In the genomic region with DNA sequence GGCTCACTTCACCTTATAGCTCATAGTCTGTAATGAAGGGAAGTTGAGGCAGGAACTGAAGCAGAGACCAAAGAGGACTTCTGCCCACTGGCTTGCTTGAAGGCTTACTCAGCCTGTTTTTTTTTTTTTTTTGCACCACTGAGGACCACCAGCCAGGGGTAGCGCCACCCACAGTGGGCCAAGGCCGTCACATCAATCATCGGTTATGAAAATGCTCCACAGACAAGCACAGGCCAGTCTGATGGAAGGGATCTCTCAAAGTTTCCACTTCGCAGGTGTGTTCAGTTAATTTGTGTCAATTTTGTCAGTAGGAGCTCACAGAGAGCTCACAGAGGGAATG, we compare ENCODE assay signal across 9 mouse cellular contexts. TPM values are rescaled to one million over a fixed set of nuclear protein-coding genes. Genes with fewer than 3 reads are reported as not detected.
DNase-seq lines count a peak whose midpoint lies in the region; ATAC-seq and TF ChIP-seq lines count a peak whose summit lies in the region.
"Had no signal": no experiment of that assay in that cellular context is flagged by ENCODE, and none has a peak within 500 bp of the region (broad histone marks: within the 10 kb centered on the region; RNA-seq: fewer than 3 reads in every experiment).

No protein-coding gene starts in this region.

- WGBS in lung, embryonic 14.5 days = 78% methylated on average over 4 of the region's 4 CpGs
- WGBS in embryonic facial prominence, embryonic 14.5 days = 75% methylated on average over 4 of the region's 4 CpGs
- WGBS in intestine, embryonic 16.5 days = 84% methylated on average over 4 of the region's 4 CpGs
- 79% methylated on average over 4 of the region's 4 CpGs for WGBS in neural tube, embryonic 14.5 days

- H3K27me3 ChIP-seq in lung, embryonic 14.5 days (ENCODE audit: insufficient read depth, low read length) = no peaks in the 10 kb centered on the region
- H3K27me3 ChIP-seq in embryonic facial prominence, embryonic 14.5 days (replicated peaks; ENCODE audit: control insufficient read depth, insufficient read depth, low read length) = no peaks in the 10 kb centered on the region
- H3K27me3 ChIP-seq in intestine, embryonic 16.5 days (replicated peaks; ENCODE audit: control insufficient read depth, insufficient read depth, low read length) = no peaks in the 10 kb centered on the region
- H3K27me3 ChIP-seq in neural tube, embryonic 14.5 days (ENCODE audit: control insufficient read depth, insufficient read depth, low read length) = no peaks in the 10 kb centered on the region

- H3K9ac ChIP-seq in lung, embryonic 14.5 days = peak overlapping the region; percentile 47; the same call in 1 of the 2 replicates
- H3K9ac ChIP-seq in embryonic facial prominence, embryonic 14.5 days (ENCODE audit: low read depth, low read length) = peak overlapping the region; percentile 32; the same call in 1 of the 2 replicates
- peak overlapping the region; percentile 69 for H3K9ac ChIP-seq in intestine, embryonic 16.5 days (ENCODE audit: low read depth, low read length)
- H3K9ac ChIP-seq in neural tube, embryonic 14.5 days (replicated peaks; ENCODE audit: low read depth, low read length) = peak overlapping the region; percentile 44; the same call in 1 of the 2 replicates

- peak overlapping the region; percentile 62 for H3K4me3 ChIP-seq in lung, embryonic 14.5 days (ENCODE audit: low read depth, low read length)
- H3K4me3 ChIP-seq in embryonic facial prominence, embryonic 14.5 days (ENCODE audit: low read depth, low read length) = peak overlapping the region; percentile 62
- peak overlapping the region; percentile 71 for H3K4me3 ChIP-seq in intestine, embryonic 16.5 days (ENCODE audit: low read length)
- peak overlapping the region; percentile 43 for H3K4me3 ChIP-seq in neural tube, embryonic 14.5 days (ENCODE audit: low read depth, low read length)

- peak; percentile 26 for ATAC-seq in lung, embryonic 14.5 days (ENCODE audit: insufficient read depth)
- no peak; the same call in 1 of the 2 replicates for ATAC-seq in embryonic facial prominence, embryonic 14.5 days (ENCODE audit: low read depth)
- 0 out of 2 replicates have a peak, but pooled peaks have one; percentile 0 for ATAC-seq in intestine, embryonic 16.5 days
- ATAC-seq in neural tube, embryonic 14.5 days (ENCODE audit: low read depth) = 0 out of 2 replicates have a peak, but pooled peaks have one; percentile 16
- ATAC-seq in frontal cortex, adult (ENCODE audit: low TSS enrichment) = no peak; the same call in 1 of the 2 replicates

- peak overlapping the region; percentile 74; the same call in 1 of the 2 replicates for H3K27ac ChIP-seq in lung, embryonic 14.5 days (ENCODE audit: low read depth)
- H3K27ac ChIP-seq in embryonic facial prominence, embryonic 14.5 days (replicated peaks; ENCODE audit: low read depth, low read length) = peak overlapping the region; percentile 83
- H3K27ac ChIP-seq in intestine, embryonic 16.5 days (ENCODE audit: low read length) = peak overlapping the region; percentile 79
- H3K27ac ChIP-seq in neural tube, embryonic 14.5 days (ENCODE audit: low read depth, low read length) = peak overlapping the region; percentile 68

- H3K9me3 ChIP-seq in lung, embryonic 14.5 days (ENCODE audit: low read depth, low read length) = no peaks in the 10 kb centered on the region
- no peaks in the 10 kb centered on the region for H3K9me3 ChIP-seq in embryonic facial prominence, embryonic 14.5 days (ENCODE audit: control insufficient read depth, low read length)
- H3K9me3 ChIP-seq in intestine, embryonic 16.5 days (ENCODE audit: control insufficient read depth, low read length) = no peaks in the 10 kb centered on the region
- H3K9me3 ChIP-seq in neural tube, embryonic 14.5 days (ENCODE audit: control insufficient read depth, low read length) = no peaks in the 10 kb centered on the region

- TF ChIP-seq CTCF in lung, embryonic 14.5 days (IDR thresholded peaks at IDR 0.05; ENCODE audit: low read depth) = 0 out of 2 replicates have a peak, but pooled peaks have one; percentile 8

- DNase-seq in lung, embryonic 14.5 days = no peak
- DNase-seq in lung, adult 18-20 months = no peak
- DNase-seq in embryonic facial prominence, embryonic 14.5 days (ENCODE audit: low spot score) = peak; percentile 13
- no peak for DNase-seq in spleen, postnatal 36 days (ENCODE audit: low spot score in 2 of 2)
- DNase-seq in adrenal gland, adult 8-10 months = no peak

- H3K4me2 ChIP-seq in lung, embryonic 14.5 days = peak overlapping the region; percentile 87
- H3K4me2 ChIP-seq in embryonic facial prominence, embryonic 14.5 days (ENCODE audit: low read depth, low read length) = peak overlapping the region; percentile 74
- H3K4me2 ChIP-seq in intestine, embryonic 16.5 days (ENCODE audit: low read depth, low read length) = peak overlapping the region; percentile 71
- peak overlapping the region; percentile 50 for H3K4me2 ChIP-seq in neural tube, embryonic 14.5 days (ENCODE audit: low read depth, low read length)

- peaks cover 5% of the 10 kb centered on the region for H3K4me1 ChIP-seq in lung, embryonic 14.5 days (ENCODE audit: insufficient read depth)
- H3K4me1 ChIP-seq in embryonic facial prominence, embryonic 14.5 days (ENCODE audit: control insufficient read depth, insufficient read depth, low read length) = peaks cover 10% of the 10 kb centered on the region
- H3K4me1 ChIP-seq in intestine, embryonic 16.5 days (ENCODE audit: control insufficient read depth, insufficient read depth, low read length) = peaks cover 13% of the 10 kb centered on the region
- H3K4me1 ChIP-seq in neural tube, embryonic 14.5 days (ENCODE audit: control insufficient read depth, insufficient read depth, low read length) = peaks cover 10% of the 10 kb centered on the region

- peaks cover 7% of the 10 kb centered on the region; the same call in 1 of the 2 replicates for H3K36me3 ChIP-seq in lung, embryonic 14.5 days (ENCODE audit: insufficient read depth)
- H3K36me3 ChIP-seq in embryonic facial prominence, embryonic 14.5 days (ENCODE audit: control insufficient read depth, insufficient read depth, low read length) = 0 out of 2 replicates have a peak, but pooled peaks cover 9% of the 10 kb centered on the region
- peaks cover 2% of the 10 kb centered on the region; the same call in 1 of the 2 replicates for H3K36me3 ChIP-seq in intestine, embryonic 16.5 days (ENCODE audit: control insufficient read depth, insufficient read depth, low read length)
- H3K36me3 ChIP-seq in neural tube, embryonic 14.5 days (ENCODE audit: control insufficient read depth, insufficient read depth, low read length) = no peaks in the 10 kb centered on the region

RNA-seq across cellular contexts. Expression of a gene that starts 0.3 kb away (rescaled TPM):
- 44.2 and 45.3 TPM in 2 replicates for polyA plus RNA-seq in lung, embryonic 14.5 days (2014; fragmentation: Nextera tagmentation; extraction: Ambion mirVana)
- 43.5 and 45.1 TPM in 2 replicates for polyA plus RNA-seq in embryonic facial prominence, embryonic 14.5 days (2014; fragmentation: Nextera tagmentation; extraction: Ambion mirVana)
- 98.0 and 105 TPM in 2 replicates for polyA plus RNA-seq in intestine, embryonic 16.5 days (2015; fragmentation: Nextera tagmentation; extraction: Ambion mirVana)
- 57.4 and 60.4 TPM in 2 replicates for polyA plus RNA-seq in neural tube, embryonic 14.5 days (2014; fragmentation: Nextera tagmentation; extraction: Ambion mirVana)
- 1,000 to 10,000 TPM in 1 of 4 experiments, 100 to 1,000 TPM in 3; 583 to 1,249 (median 833) TPM for total RNA-seq in adrenal gland, adult 8-10 months (2022)

RNA-seq across cellular contexts. Expression of a gene that starts 0.6 kb away (rescaled TPM):
- 6.7 and 9.5 TPM in 2 replicates for polyA plus RNA-seq in lung, embryonic 14.5 days (2014; fragmentation: Nextera tagmentation; extraction: Ambion mirVana)
- polyA plus RNA-seq in embryonic facial prominence, embryonic 14.5 days (2014; fragmentation: Nextera tagmentation; extraction: Ambion mirVana) = 4.6 and 6.8 TPM in 2 replicates
- polyA plus RNA-seq in intestine, embryonic 16.5 days (2015; fragmentation: Nextera tagmentation; extraction: Ambion mirVana) = 25.4 and 29.4 TPM in 2 replicates
- polyA plus RNA-seq in neural tube, embryonic 14.5 days (2014; fragmentation: Nextera tagmentation; extraction: Ambion mirVana) = 5.3 and 6.7 TPM in 2 replicates
- total RNA-seq in adrenal gland, adult 8-10 months (2022) = 10 to 100 TPM in 3 of 4 experiments, 1 to 10 TPM in 1; 9.2 to 17.5 (median 14.6) TPM

RNA-seq across cellular contexts. Expression of a gene that starts 38.9 kb away (rescaled TPM):
- polyA plus RNA-seq in lung, embryonic 14.5 days (2014; fragmentation: Nextera tagmentation; extraction: Ambion mirVana) = 1.5 and 1.9 TPM in 2 replicates
- polyA plus RNA-seq in embryonic facial prominence, embryonic 14.5 days (2014; fragmentation: Nextera tagmentation; extraction: Ambion mirVana) = 2.1 and 2.4 TPM in 2 replicates
- 1.4 and 1.5 TPM in 2 replicates for polyA plus RNA-seq in intestine, embryonic 16.5 days (2015; fragmentation: Nextera tagmentation; extraction: Ambion mirVana)
- polyA plus RNA-seq in neural tube, embryonic 14.5 days (2014; fragmentation: Nextera tagmentation; extraction: Ambion mirVana) = 7.4 and 8.4 TPM in 2 replicates
- 1 to 10 TPM; 2.7 to 5.1 (median 3.9) TPM for total RNA-seq in adrenal gland, adult 8-10 months (2022)

RNA-seq across cellular contexts. Expression of a gene that starts 43.4 kb away (rescaled TPM):
- polyA plus RNA-seq in lung, embryonic 14.5 days (2014; fragmentation: Nextera tagmentation; extraction: Ambion mirVana) = not detected in 2 replicates
- polyA plus RNA-seq in embryonic facial prominence, embryonic 14.5 days (2014; fragmentation: Nextera tagmentation; extraction: Ambion mirVana) = not detected in 2 replicates
- not detected in 2 replicates for polyA plus RNA-seq in intestine, embryonic 16.5 days (2015; fragmentation: Nextera tagmentation; extraction: Ambion mirVana)
- polyA plus RNA-seq in neural tube, embryonic 14.5 days (2014; fragmentation: Nextera tagmentation; extraction: Ambion mirVana) = not detected in 2 replicates
- not detected for total RNA-seq in adrenal gland, adult 8-10 months (2022)
- total RNA-seq: common myeloid progenitor, adult 5-6 weeks had no signal

RNA-seq across cellular contexts. Expression of a gene that starts 56.4 kb away (rescaled TPM):
- not detected in 2 replicates for polyA plus RNA-seq in lung, embryonic 14.5 days (2014; fragmentation: Nextera tagmentation; extraction: Ambion mirVana)
- not detected in 2 replicates for polyA plus RNA-seq in embryonic facial prominence, embryonic 14.5 days (2014; fragmentation: Nextera tagmentation; extraction: Ambion mirVana)
- not detected in 2 replicates for polyA plus RNA-seq in intestine, embryonic 16.5 days (2015; fragmentation: Nextera tagmentation; extraction: Ambion mirVana)
- not detected in 2 replicates for polyA plus RNA-seq in neural tube, embryonic 14.5 days (2014; fragmentation: Nextera tagmentation; extraction: Ambion mirVana)
- 1 to 10 TPM in 2 of 4 experiments, under 1 TPM in 2; 0.28 to 2.1 (median 0.78) TPM for total RNA-seq in adrenal gland, adult 8-10 months (2022)
- total RNA-seq: common myeloid progenitor, adult 5-6 weeks had no signal

Comparison
In these comparisons a context has a peak if more than half of its experiments do, and no peak if none do; other contexts are left out.
1. ATAC-seq: peak in lung, embryonic 14.5 days (single experiment), intestine, embryonic 16.5 days (single experiment) and neural tube, embryonic 14.5 days (single experiment); none in embryonic facial prominence, embryonic 14.5 days (single experiment) and frontal cortex, adult (single experiment).
2. Peak in every context shown above with its lines, with median percentiles within 50 percentile points of each other: H3K27ac ChIP-seq, H3K4me2 ChIP-seq, H3K4me3 ChIP-seq and H3K9ac ChIP-seq.